Mouse (Mus musculus): ENCODE data around the gene Mul1.
A peak's percentile ranks its signal among the peaks of the same experiment; 100 is the strongest.

- TF ChIP-seq CTCF (IDR thresholded peaks at IDR 0.05; ENCODE audit: extremely low read depth, insufficient read depth, low read length) (peak; percentile 97), POLR2A (IDR thresholded peaks at IDR 0.05; ENCODE audit: extremely low read depth, insufficient read depth, low read length) (0 out of 2 replicates have a peak, but pooled peaks have one; percentile 15)
Observed at GRCm38 (mm10) chr4:138447387-138447786, 12.9 kb downstream of the Mul1 start.
